Mouse (Mus musculus) intestine, embryonic 16.5 days (tissue): ENCODE measurements around the gene Srxn1. TPM values are rescaled to one million over a fixed set of nuclear protein-coding genes. Genes with fewer than 3 reads are reported as not detected.

Source experiments
- ATAC-seq: fragments of 200-750 bp; cut with Nextera tagmentation; 2 replicates; pipeline ENCODE4 v1.8.0; 2017; ENCODE audit warnings: moderate TSS enrichment, moderate library complexity
- H3K27ac ChIP-seq: fragments of 300-500 bp; sonication (generic); 2 replicates; pipeline ENCODE4 v1.5.1; 2014; ENCODE audit warnings: mild to moderate bottlenecking, low read length
- H3K27me3 ChIP-seq: fragments of 300-500 bp; sonication (generic); replicated peaks from 2 replicates; pipeline ENCODE4 v1.6.1; 2014; ENCODE audit warnings: low read length, control low read depth, mixed read lengths; ENCODE audit not compliant: control insufficient read depth, insufficient read depth
- H3K36me3 ChIP-seq: fragments of 300-500 bp; sonication (generic); 2 replicates; pipeline ENCODE4 v1.6.1; 2014; ENCODE audit warnings: low read length, control low read depth; ENCODE audit not compliant: control insufficient read depth, insufficient read depth
- H3K4me1 ChIP-seq: fragments of 300-500 bp; sonication (generic); 2 replicates; pipeline ENCODE4 v1.6.1; 2014; ENCODE audit warnings: low read length, control low read depth, mixed read lengths; ENCODE audit not compliant: control insufficient read depth, insufficient read depth
- H3K4me2 ChIP-seq: fragments of 300-500 bp; sonication (generic); 2 replicates; pipeline ENCODE4 v1.6.1; 2014; ENCODE audit warnings: low read depth, low read length, control low read depth
- H3K4me3 ChIP-seq: fragments of 300-500 bp; sonication (generic); 2 replicates; pipeline ENCODE4 v1.5.1; 2014; ENCODE audit warnings: mild to moderate bottlenecking, low read length
- H3K9ac ChIP-seq: fragments of 300-500 bp; sonication (generic); 2 replicates; pipeline ENCODE4 v1.6.1; 2014; ENCODE audit warnings: low read depth, low read length
- H3K9me3 ChIP-seq: fragments of 300-500 bp; sonication (generic); 2 replicates; pipeline ENCODE4 v1.6.1; 2016; ENCODE audit warnings: low read length, control low read depth; ENCODE audit not compliant: control insufficient read depth
- WGBS: fragments of 180-500 bp; shearing (Covaris S2); extraction: QIAGEN DNeasy Blood & Tissue Kit; methylation state at CpG from one replicate; pipeline ENCODE4 v1.1.7; 2014; 5-methylcytosine and 5-hydroxymethylcytosine counted together
- polyA plus RNA-seq: library from polyadenylated mRNA; unstranded; fragments of >200 nt; fragmentation: Nextera tagmentation; extraction: Ambion mirVana; gene quantifications from 2 replicates; pipeline ENCODE4 v1.2.1, GENCODE M21; 2015

The Srxn1 gene
- polyA plus RNA-seq, 1 experiment from 2014 or later, result 34.9 TPM

DNA sequence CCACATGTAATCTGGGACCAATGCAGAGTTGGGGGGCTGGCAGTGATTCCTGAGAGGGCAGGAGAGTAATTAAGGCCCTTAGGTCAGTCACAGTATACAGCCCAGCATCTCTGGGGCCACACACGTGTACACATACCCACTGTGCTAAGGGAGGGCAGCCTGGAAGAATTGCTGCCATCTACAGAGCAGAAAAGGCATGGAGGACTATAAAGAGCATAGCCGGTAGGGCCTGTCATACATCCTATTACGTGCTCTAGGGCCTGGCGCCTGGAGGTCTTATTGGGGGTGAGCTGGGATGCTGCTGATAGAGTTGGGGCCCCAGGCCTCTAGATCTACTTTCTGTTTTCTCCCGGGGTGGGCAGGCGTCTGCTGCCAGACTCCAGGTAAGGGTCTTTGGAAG, 18.9 kb upstream of the Srxn1 start:
- Histone ChIP-seq H3K4me1 (peaks cover 3% of the 10 kb centered on the region; the same call in 1 of the 2 replicates), H3K4me3 (no peak overlapping the region), H3K4me2 (no peak overlapping the region), H3K27ac (no peak overlapping the region), H3K9me3 (no peaks in the 10 kb centered on the region), H3K9ac (no peak overlapping the region), H3K27me3 (peaks cover 29% of the 10 kb centered on the region), H3K36me3 (no peaks in the 10 kb centered on the region)
- WGBS, result 65% methylated on average over 6 of the region's 6 CpGs
- ATAC-seq, result no peak

DNA sequence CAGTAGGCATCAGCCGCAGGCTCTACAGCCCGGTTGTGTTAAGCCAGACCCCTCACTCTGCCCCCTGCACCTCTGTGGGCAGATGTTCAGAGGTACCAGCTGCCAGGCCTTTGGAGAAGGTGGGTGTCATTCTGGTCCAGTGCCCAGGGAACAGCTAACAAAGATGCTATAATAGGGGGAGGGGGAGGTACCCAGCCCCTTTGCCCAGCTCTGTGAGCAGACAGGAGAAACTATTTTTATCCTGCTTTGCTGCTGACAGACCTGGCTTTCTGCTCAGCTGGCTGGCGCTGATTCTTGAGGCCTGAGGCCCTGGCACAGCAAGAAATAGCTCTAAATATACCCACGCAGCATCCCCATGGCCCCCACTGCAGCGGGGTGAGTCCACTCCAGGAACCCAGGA, 18.2 kb upstream of the Srxn1 start:
- Histone ChIP-seq H3K27me3 (peaks cover 30% of the 10 kb centered on the region), H3K9me3 (no peaks in the 10 kb centered on the region), H3K4me2 (no peak overlapping the region), H3K4me3 (no peak overlapping the region), H3K9ac (no peak overlapping the region), H3K4me1 (peaks cover under 1% of the 10 kb centered on the region; the same call in 1 of the 2 replicates), H3K27ac (no peak overlapping the region), H3K36me3 (no peaks in the 10 kb centered on the region)
- no peak for ATAC-seq
- 82% methylated on average over 5 of the region's 5 CpGs for WGBS

DNA sequence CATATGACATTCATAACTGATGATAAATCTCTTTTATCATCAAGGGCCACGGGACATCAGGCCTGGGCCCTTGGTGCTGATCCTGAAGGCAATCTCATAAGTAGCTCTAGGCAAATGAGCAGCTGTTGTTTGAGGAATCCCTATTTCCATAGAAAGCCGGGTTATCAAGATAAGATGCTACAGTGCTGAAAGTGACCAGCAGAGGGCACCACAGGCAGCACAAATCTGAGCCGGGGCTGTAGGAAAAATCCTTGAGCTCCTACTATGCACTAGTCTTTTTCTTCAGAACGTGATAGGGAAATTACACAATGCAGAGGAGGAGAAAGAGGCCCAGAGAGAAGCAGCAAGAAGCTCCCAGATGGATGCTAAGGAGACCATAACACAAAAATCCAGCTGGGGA, 16.2 kb upstream of the Srxn1 start:
- no peak for ATAC-seq

DNA sequence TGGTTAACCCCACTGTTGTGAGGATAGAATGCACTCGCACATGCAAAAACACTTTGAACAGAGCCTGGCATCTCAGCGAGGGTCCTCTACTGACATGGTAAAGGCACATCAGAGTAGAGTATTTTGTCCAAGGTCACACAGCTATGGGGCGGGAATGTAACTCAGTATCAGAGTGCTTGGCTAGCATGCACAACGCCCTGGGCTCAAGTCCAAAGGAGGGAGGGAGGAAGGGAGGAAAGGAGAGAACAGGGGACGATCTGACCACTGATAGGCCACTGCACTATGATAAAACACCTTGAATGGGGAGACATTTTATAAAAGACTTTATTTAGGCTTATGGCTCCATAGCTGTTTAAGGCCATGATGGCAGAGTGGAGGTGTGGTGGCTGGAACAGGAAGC, 15.7 kb upstream of the Srxn1 start:
- H3K9me3 ChIP-seq, result no peaks in the 10 kb centered on the region
- peaks cover 42% of the 10 kb centered on the region for H3K27me3 ChIP-seq
- peaks cover 10% of the 10 kb centered on the region for H3K4me1 ChIP-seq

More for the DNA sequence above, 16.2 kb upstream of the Srxn1 start:
- peaks cover 37% of the 10 kb centered on the region for H3K27me3 ChIP-seq
- peaks cover 10% of the 10 kb centered on the region for H3K4me1 ChIP-seq
- H3K4me2 ChIP-seq, result no peak overlapping the region
- no peaks in the 10 kb centered on the region for H3K36me3 ChIP-seq
- H3K9ac ChIP-seq, result no peak overlapping the region
- no peak overlapping the region for H3K4me3 ChIP-seq
- H3K9me3 ChIP-seq, result no peaks in the 10 kb centered on the region
- 12% methylated on average over 4 of the region's 4 CpGs for WGBS
- no peak overlapping the region for H3K27ac ChIP-seq

DNA sequence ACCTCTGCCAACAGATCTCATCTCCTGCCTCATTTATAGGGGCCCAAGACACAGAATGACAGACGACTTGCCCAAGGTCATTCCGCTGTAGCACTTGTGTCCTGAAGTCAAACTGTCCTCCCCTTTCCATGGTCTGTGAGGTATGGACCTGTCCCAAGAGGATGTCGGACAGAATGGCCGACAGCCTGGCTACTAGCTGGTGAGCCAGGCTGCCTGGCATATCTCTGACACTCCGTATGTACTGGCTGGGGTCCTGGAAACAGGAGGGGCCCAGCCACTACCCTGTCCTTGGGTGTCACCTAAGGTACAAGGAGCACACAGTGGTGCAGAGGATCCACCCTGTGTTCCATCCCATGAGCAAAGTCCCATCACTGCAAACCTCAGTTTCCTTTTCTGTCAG, 14.8 kb upstream of the Srxn1 start:
- Histone ChIP-seq H3K4me2 (no peak overlapping the region), H3K4me1 (peaks cover 15% of the 10 kb centered on the region), H3K4me3 (no peak overlapping the region), H3K27me3 (peaks cover 51% of the 10 kb centered on the region), H3K27ac (no peak overlapping the region), H3K9ac (no peak overlapping the region), H3K36me3 (no peaks in the 10 kb centered on the region), H3K9me3 (no peaks in the 10 kb centered on the region)
- ATAC-seq, result no peak
- 80% methylated on average over 5 of the region's 5 CpGs for WGBS

More for the DNA sequence above, 15.7 kb upstream of the Srxn1 start:
- 82% methylated on average over 5 of the region's 5 CpGs for WGBS
- Histone ChIP-seq H3K27ac (no peak overlapping the region), H3K36me3 (no peaks in the 10 kb centered on the region), H3K4me2 (no peak overlapping the region), H3K9ac (no peak overlapping the region), H3K4me3 (no peak overlapping the region)
- ATAC-seq, result no peak

DNA sequence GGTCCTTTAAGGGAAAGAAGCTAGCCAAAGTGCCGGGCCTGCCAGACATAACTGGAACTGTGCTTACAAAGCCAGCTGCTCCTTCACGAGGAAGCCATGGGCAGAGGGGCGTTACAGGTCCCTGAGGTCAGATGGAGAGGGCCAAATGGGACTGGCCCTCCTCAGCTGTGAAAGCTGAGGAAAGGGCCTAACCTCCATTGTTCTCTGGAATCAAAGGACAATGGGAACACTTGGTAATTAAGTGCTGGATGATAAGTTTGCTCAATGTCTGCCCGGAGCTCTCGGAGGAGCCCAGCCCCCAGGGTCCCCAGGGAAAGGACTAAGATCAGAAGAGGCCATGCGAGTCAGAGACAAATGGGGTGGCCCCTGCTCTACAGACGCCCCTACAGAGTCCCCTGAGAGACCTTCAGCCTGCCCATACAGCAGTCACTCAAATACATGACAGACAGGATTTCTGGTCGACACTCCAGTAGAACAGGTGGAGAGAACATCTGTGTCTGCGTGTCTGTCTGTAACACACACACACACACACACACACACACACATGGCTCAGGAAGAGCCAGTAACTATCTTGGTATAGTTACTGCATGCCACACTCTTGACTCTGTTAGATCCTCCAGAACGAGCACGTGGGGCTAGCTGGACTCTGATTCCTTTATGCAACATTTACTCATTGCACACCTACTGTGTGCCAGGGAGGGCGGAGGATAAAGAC, 13.8 kb upstream of the Srxn1 start:
- H3K4me1 ChIP-seq, result peaks cover 15% of the 10 kb centered on the region
- no peaks in the 10 kb centered on the region for H3K36me3 ChIP-seq
- no peak overlapping the region for H3K9ac ChIP-seq
- 35% methylated on average over 12 of the region's 12 CpGs for WGBS
- no peak overlapping the region for H3K4me3 ChIP-seq
- ATAC-seq, result no peak
- no peaks in the 10 kb centered on the region for H3K9me3 ChIP-seq
- H3K27me3 ChIP-seq, result peaks cover 57% of the 10 kb centered on the region
- no peak overlapping the region for H3K27ac ChIP-seq
- no peak overlapping the region for H3K4me2 ChIP-seq

DNA sequence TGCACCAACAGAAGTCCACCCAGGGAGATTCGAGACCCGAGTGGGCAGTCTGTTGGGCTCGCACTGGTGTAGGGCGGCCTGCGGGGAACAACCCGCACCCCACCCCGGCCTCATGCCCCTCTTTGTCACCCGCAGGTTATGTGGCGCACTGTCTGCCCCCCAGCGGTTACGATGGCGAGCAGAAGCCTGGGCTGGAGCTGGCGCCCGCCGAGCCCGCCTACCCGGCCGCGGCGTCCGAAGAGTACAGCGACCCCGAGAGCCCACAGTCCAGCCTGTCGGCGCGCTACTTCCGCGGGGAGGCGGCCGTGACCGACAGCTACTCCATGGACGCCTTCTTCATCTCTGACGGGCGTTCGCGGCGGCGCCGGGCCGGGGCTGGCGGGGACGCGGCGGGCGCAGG, 12.4 kb upstream of the Srxn1 start:
- peak overlapping the region; percentile 47 for H3K4me3 ChIP-seq
- H3K27ac ChIP-seq, result no peak overlapping the region
- H3K4me2 ChIP-seq, result peak overlapping the region; percentile 71
- 0 out of 2 replicates have a peak overlapping the region, but pooled peaks have one; percentile 26 for H3K9ac ChIP-seq
- H3K9me3 ChIP-seq, result no peaks in the 10 kb centered on the region
- H3K4me1 ChIP-seq, result peaks cover 15% of the 10 kb centered on the region
- ATAC-seq, result no peak; the same call in 1 of the 2 replicates
- WGBS, result 9% methylated on average over 44 of the region's 45 CpGs
- H3K36me3 ChIP-seq, result no peaks in the 10 kb centered on the region
- H3K27me3 ChIP-seq, result peaks cover 57% of the 10 kb centered on the region

DNA sequence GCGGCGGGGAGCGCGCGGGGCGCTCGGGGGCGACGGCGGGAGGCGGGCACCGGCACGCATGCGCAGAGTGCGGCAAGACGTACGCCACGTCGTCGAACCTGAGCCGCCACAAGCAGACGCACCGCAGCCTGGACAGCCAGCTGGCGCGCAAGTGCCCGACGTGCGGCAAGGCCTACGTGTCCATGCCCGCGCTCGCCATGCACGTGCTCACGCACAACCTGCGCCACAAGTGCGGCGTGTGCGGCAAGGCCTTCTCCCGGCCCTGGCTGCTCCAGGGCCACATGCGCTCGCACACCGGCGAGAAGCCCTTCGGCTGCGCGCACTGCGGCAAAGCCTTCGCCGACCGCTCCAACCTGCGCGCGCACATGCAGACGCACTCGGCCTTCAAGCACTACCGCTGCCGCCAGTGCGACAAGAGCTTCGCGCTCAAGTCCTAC, 11.9 kb upstream of the Srxn1 start:
- H3K9me3 ChIP-seq, result no peaks in the 10 kb centered on the region
- no peaks in the 10 kb centered on the region for H3K36me3 ChIP-seq
- ATAC-seq, result peak; percentile 26
- 3% methylated on average over 60 of the region's 60 CpGs for WGBS
- H3K4me2 ChIP-seq, result peak overlapping the region; percentile 71
- peaks cover 57% of the 10 kb centered on the region for H3K27me3 ChIP-seq
- no peak overlapping the region for H3K27ac ChIP-seq
- peak overlapping the region; percentile 47 for H3K4me3 ChIP-seq
- H3K9ac ChIP-seq, result peak overlapping the region; percentile 26; the same call in 1 of the 2 replicates
- H3K4me1 ChIP-seq, result peaks cover 15% of the 10 kb centered on the region

DNA sequence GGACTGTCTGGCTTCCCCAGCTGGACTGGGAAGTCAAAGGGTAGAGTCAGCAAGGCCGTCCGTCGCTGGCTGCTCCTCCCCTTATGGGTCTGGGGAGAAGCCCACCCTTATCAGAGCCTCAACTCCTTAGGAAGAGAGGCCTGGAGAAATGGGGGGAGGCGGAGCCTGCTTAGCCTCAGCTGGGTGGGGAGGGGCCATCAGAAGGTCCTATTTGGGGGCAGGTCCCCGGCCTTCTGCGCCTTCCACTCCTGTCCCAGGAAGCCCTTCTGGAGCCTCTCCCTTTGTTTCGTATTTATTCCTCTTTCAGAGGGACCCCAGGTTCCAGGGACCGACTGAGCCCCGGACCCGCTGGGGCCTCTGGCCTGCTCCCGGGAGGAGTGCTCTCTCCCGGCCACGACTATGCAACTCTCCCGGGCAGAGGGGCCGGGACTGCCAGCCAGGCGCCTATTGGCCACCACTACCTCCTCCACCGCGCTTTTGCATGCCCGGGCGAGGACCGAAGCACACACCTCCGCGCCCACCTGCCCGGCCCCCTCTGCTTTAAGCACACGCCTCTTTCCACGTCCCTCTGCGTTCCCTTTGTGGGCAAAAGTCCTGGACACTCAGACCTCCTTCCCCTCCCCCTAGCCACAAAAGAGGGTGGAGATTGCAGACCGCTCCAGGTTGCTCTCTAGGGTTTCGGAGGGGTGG, 10.3 kb upstream of the Srxn1 start:
- no peaks in the 10 kb centered on the region for H3K9me3 ChIP-seq
- H3K27ac ChIP-seq, result no peak overlapping the region
- peaks cover 58% of the 10 kb centered on the region for H3K27me3 ChIP-seq
- no peak overlapping the region for H3K9ac ChIP-seq
- H3K36me3 ChIP-seq, result no peaks in the 10 kb centered on the region
- 0 out of 2 replicates have a peak, but pooled peaks have one; percentile 41 for ATAC-seq
- peak overlapping the region; percentile 9; the same call in 1 of the 2 replicates for H3K4me3 ChIP-seq
- peak overlapping the region; percentile 34; the same call in 1 of the 2 replicates for H3K4me2 ChIP-seq
- peaks cover 15% of the 10 kb centered on the region for H3K4me1 ChIP-seq
- WGBS, result 8% methylated on average over 29 of the region's 29 CpGs
